Mouse (Mus musculus) heart, embryonic 15.5 days (tissue): Measurements from ENCODE around the gene Lactbl1. TPM values are rescaled to one million over a fixed set of nuclear protein-coding genes. Genes with fewer than 3 reads are reported as not detected.

Experiments used
- ATAC-seq: fragments of 200-750 bp; cut with Nextera tagmentation; replicated peaks from 2 replicates; pipeline ENCODE4 v1.8.0; 2017; ENCODE audit warnings: low read depth, moderate TSS enrichment; ENCODE audit not compliant: insufficient number of reproducible peaks, insufficient read depth, low FRiP score
- H3K27ac ChIP-seq: fragments of 300-500 bp; sonication (generic); 2 replicates; pipeline ENCODE4 v1.5.1; 2015; ENCODE audit warnings: mild to moderate bottlenecking, inconsistent platforms
- H3K27me3 ChIP-seq: fragments of 300-500 bp; sonication (generic); 2 replicates; pipeline ENCODE4 v1.6.1; 2015; ENCODE audit warnings: inconsistent platforms
- H3K36me3 ChIP-seq: fragments of 300-500 bp; sonication (generic); 2 replicates; pipeline ENCODE4 v1.6.1; 2015; ENCODE audit warnings: mild to moderate bottlenecking, inconsistent platforms
- H3K4me1 ChIP-seq: fragments of 300-500 bp; sonication (generic); replicated peaks from 2 replicates; pipeline ENCODE4 v1.6.1; 2015; ENCODE audit warnings: inconsistent platforms
- H3K4me2 ChIP-seq: fragments of 300-500 bp; sonication (generic); 2 replicates; pipeline ENCODE4 v1.6.1; 2015; ENCODE audit warnings: inconsistent platforms, mild to moderate bottlenecking, moderate library complexity
- H3K4me3 ChIP-seq: fragments of 300-500 bp; sonication (generic); 2 replicates; pipeline ENCODE4 v1.5.1; 2015; ENCODE audit warnings: mild to moderate bottlenecking, inconsistent platforms
- H3K9ac ChIP-seq: fragments of 300-500 bp; sonication (generic); 2 replicates; pipeline ENCODE4 v1.6.1; 2015; ENCODE audit warnings: mild to moderate bottlenecking, inconsistent platforms
- H3K9me3 ChIP-seq: fragments of 300-500 bp; sonication (generic); replicated peaks from 2 replicates; pipeline ENCODE4 v1.6.1; 2016; ENCODE audit warnings: inconsistent platforms
- WGBS: fragments of 180-500 bp; shearing (Covaris S2); methylation state at CpG from one replicate; pipeline ENCODE4 v1.1.7; 2015; ENCODE audit warnings: mixed read lengths; 5-methylcytosine and 5-hydroxymethylcytosine counted together
- polyA plus RNA-seq: library from polyadenylated mRNA; unstranded; fragments of >200 nt; fragmentation: Nextera tagmentation; extraction: Ambion mirVana; gene quantifications from 2 replicates; pipeline ENCODE4 v1.2.1, GENCODE M21; 2015

Lactbl1 gene
- polyA plus RNA-seq, 1 experiment from 2014 or later = not detected

GRCm38 (mm10) chr4:136653692-136654234 lies 31.3 kb downstream of the Lactbl1 start:
- H3K27me3 ChIP-seq = peaks cover 42% of the 10 kb centered on the region
- H3K4me3 ChIP-seq = no peak overlapping the region
- no peak overlapping the region for H3K9ac ChIP-seq
- no peaks in the 10 kb centered on the region for H3K9me3 ChIP-seq
- H3K27ac ChIP-seq = no peak overlapping the region
- H3K36me3 ChIP-seq = no peaks in the 10 kb centered on the region
- WGBS = 69% methylated on average over 10 of the region's 10 CpGs
- ATAC-seq = no peak
- no peak overlapping the region for H3K4me2 ChIP-seq
- peaks cover 20% of the 10 kb centered on the region for H3K4me1 ChIP-seq

DNA sequence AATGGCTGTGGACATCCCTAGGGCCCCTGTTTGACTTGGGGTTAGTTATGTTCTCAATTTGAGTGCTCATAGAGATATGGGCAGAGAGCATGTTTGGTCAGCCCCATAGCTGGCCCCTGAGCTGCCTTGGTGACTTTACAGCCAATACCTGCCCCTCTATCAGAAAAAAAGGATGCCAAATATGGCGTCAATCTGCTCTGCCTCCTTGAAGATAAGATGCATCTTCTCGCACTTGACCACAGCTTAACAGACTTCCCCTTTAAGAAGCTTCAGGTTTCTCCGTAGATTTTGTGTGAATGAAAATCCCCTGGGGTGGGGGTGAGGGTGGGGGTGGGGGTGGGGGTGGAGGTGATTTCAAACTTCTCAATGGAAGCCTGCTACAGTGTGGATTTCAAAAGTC lies 35.5 kb downstream of the Lactbl1 start:
- no peak for ATAC-seq
- H3K27ac ChIP-seq = no peak overlapping the region
- H3K4me2 ChIP-seq = no peak overlapping the region
- peaks cover 2% of the 10 kb centered on the region for H3K4me1 ChIP-seq
- H3K27me3 ChIP-seq = peaks cover 14% of the 10 kb centered on the region
- H3K4me3 ChIP-seq = no peak overlapping the region
- H3K9me3 ChIP-seq = no peaks in the 10 kb centered on the region
- no peaks in the 10 kb centered on the region for H3K36me3 ChIP-seq
- 51% methylated on average over 3 of the region's 3 CpGs for WGBS
- no peak overlapping the region for H3K9ac ChIP-seq

DNA sequence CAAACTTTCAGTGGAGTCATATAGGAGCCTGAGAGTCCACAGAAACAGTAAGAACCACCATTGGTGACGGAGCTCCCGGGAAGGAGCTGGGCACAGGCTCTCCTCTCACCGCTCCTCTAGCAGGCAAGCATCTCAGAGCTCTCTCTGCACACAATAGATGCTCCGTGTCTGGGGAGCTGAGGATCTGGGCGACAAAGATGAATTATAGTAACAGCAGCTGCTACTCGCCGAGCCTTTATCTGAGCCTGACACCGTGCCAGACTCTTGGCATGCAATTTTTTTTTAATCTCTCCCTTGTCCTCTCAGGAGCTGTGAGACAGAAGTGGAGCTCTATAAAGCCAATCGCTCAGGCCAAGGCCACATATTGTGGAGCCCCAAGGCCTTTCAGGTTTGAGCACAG lies 42.6 kb downstream of the Lactbl1 start:
- no peak overlapping the region for H3K4me3 ChIP-seq
- H3K27me3 ChIP-seq = no peaks in the 10 kb centered on the region; the same call in 1 of the 2 replicates
- H3K9me3 ChIP-seq = no peaks in the 10 kb centered on the region
- H3K4me1 ChIP-seq = 0 out of 2 replicates have a peak, but pooled peaks cover 3% of the 10 kb centered on the region
- no peak overlapping the region for H3K27ac ChIP-seq
- H3K4me2 ChIP-seq = no peak overlapping the region
- no peak for ATAC-seq
- WGBS = 56% methylated on average over 9 of the region's 9 CpGs
- H3K9ac ChIP-seq = no peak overlapping the region
- no peaks in the 10 kb centered on the region for H3K36me3 ChIP-seq

DNA sequence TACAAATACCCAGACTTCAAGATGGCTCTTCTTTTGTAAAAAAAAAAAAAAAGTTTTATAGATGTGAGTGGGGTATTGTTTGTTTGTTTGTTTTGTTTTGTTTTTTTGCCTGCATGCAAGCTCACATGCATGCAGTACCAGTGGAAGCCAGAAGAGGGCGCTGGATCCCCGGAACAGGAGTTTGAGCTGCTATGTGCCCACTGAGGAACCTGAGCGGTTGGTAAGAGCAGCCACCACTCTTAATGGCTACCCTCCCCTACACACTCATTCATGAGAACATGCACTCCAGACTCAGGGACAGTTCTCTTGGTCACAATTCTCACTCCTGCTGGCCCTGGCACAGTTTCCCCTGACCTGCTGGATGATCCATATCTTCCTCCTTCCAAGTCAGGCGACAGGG lies 43.6 kb downstream of the Lactbl1 start:
- Histone ChIP-seq H3K4me1 (0 out of 2 replicates have a peak, but pooled peaks cover 3% of the 10 kb centered on the region), H3K4me3 (no peak overlapping the region), H3K27ac (no peak overlapping the region), H3K36me3 (no peaks in the 10 kb centered on the region), H3K9ac (no peak overlapping the region), H3K4me2 (no peak overlapping the region), H3K27me3 (no peaks in the 10 kb centered on the region; the same call in 1 of the 2 replicates), H3K9me3 (no peaks in the 10 kb centered on the region)
- 66% methylated on average over 4 of the region's 4 CpGs for WGBS
- ATAC-seq = no peak

DNA sequence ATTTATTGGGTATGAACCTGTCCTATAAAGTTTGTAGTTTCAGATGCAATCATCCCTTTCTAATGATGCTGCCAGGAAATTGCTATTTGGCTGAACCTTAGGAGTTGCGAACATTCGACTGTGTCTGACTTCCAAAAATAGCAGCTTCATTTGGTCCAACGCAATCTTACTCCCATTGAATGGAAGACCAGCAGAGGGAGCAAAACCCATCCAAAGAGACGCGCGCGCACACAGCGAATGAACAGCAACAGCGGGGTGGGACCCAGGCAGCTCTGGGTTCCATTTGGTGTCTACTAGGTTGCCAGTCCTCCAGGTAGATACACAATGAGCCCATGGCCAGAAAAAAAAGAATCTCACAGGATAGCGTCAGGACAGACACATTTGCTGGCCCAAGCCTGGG lies 45.3 kb downstream of the Lactbl1 start:
- WGBS = 48% methylated on average over 10 of the region's 10 CpGs

DNA sequence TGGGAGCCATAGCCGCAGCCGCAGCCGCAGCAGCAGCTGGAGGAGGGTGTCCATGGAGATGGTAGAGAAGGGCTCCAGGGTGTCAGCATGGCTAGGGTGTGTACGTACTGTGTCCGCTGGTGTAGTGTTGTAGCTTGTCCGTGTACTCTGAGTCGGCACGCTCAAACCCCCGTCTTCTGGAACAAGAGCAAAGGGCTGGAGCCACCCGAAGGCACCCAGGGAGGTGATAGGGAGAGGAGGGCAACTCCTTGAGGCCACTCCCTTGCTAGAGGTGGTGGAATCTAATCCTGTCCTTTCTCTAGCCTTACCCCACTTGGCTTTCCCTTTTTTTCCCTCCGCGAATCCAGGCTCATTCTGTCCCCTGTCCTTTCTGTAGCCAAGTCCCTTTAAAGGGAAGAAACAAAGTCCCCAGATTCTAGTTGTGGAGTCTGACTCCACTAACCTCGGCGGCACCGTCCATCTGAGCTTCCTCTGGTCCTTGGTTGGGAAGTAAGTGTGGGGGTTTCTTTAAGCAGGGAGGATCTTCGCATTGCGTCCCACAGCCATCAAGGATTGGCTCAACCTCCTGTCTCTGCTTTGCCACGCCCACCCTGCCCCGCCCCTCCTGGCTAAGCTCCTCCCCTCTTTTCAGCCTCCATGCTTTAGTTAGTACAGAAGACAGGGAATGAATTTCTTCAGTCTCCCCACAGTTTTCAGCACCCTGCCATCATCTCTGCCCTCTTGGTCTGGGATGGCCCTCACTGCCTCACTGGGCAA lies 50.1 kb downstream of the Lactbl1 start:
- Histone ChIP-seq H3K4me1 (no peaks in the 10 kb centered on the region), H3K4me2 (no peak overlapping the region), H3K27me3 (peaks cover 18% of the 10 kb centered on the region), H3K27ac (no peak overlapping the region), H3K9ac (no peak overlapping the region), H3K36me3 (no peaks in the 10 kb centered on the region), H3K4me3 (no peak overlapping the region), H3K9me3 (no peaks in the 10 kb centered on the region)
- WGBS = 82% methylated on average over 19 of the region's 19 CpGs
- ATAC-seq = no peak

More for the DNA sequence above, 45.3 kb downstream of the Lactbl1 start:
- Histone ChIP-seq H3K36me3 (no peaks in the 10 kb centered on the region), H3K9me3 (no peaks in the 10 kb centered on the region), H3K4me3 (no peak overlapping the region), H3K4me2 (no peak overlapping the region), H3K27ac (no peak overlapping the region), H3K27me3 (no peaks in the 10 kb centered on the region; the same call in 1 of the 2 replicates), H3K9ac (no peak overlapping the region), H3K4me1 (0 out of 2 replicates have a peak, but pooled peaks cover 3% of the 10 kb centered on the region)
- ATAC-seq = no peak

DNA sequence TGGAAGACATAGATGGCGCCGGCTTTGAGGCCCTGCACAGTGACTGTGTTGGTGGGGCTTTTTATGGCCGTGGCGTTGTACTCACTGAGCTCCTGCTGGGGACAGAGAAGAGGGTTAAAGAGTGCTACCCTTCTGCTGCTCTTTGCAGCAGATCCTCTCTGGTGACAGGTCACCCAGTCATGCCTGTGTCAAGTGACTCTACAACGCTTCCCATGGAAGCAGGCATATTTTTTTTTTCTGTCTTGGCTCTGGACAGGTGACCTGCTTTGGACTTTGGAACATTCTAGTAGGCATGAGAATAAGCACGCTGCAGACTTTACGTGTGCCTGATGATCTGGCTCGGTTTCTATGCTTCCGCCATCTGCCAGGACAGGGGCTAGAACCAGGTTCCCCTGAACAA lies 53.0 kb downstream of the Lactbl1 start:
- ATAC-seq = no peak
- Histone ChIP-seq H3K36me3 (no peaks in the 10 kb centered on the region), H3K9ac (no peak overlapping the region), H3K9me3 (no peaks in the 10 kb centered on the region), H3K4me1 (no peaks in the 10 kb centered on the region), H3K4me2 (no peak overlapping the region), H3K4me3 (no peak overlapping the region), H3K27ac (no peak overlapping the region), H3K27me3 (peaks cover 33% of the 10 kb centered on the region)
- WGBS = 88% methylated on average over 9 of the region's 9 CpGs

GRCm38 (mm10) chr4:136678480-136678879 lies 56.1 kb downstream of the Lactbl1 start:
- Histone ChIP-seq H3K36me3 (no peaks in the 10 kb centered on the region), H3K9me3 (no peaks in the 10 kb centered on the region), H3K4me1 (no peaks in the 10 kb centered on the region; the same call in 1 of the 2 replicates), H3K27me3 (peaks cover 47% of the 10 kb centered on the region), H3K27ac (no peak overlapping the region), H3K9ac (no peak overlapping the region), H3K4me2 (no peak overlapping the region), H3K4me3 (no peak overlapping the region)
- ATAC-seq = no peak
- 3% methylated on average over 3 of the region's 3 CpGs for WGBS

- H3K9ac ChIP-seq = no peak overlapping the region
- H3K9me3 ChIP-seq = no peaks in the 10 kb centered on the region
- no peaks in the 10 kb centered on the region; the same call in 1 of the 2 replicates for H3K4me1 ChIP-seq
- no peak overlapping the region for H3K4me3 ChIP-seq
- H3K36me3 ChIP-seq = no peaks in the 10 kb centered on the region
- 45% methylated on average over 8 of the region's 8 CpGs for WGBS
- H3K27me3 ChIP-seq = peaks cover 47% of the 10 kb centered on the region
- no peak overlapping the region for H3K4me2 ChIP-seq
- no peak for ATAC-seq
- no peak overlapping the region for H3K27ac ChIP-seq
These were observed 56.8 kb downstream of the Lactbl1 start for GRCm38 (mm10) chr4:136679221-136679620.

DNA sequence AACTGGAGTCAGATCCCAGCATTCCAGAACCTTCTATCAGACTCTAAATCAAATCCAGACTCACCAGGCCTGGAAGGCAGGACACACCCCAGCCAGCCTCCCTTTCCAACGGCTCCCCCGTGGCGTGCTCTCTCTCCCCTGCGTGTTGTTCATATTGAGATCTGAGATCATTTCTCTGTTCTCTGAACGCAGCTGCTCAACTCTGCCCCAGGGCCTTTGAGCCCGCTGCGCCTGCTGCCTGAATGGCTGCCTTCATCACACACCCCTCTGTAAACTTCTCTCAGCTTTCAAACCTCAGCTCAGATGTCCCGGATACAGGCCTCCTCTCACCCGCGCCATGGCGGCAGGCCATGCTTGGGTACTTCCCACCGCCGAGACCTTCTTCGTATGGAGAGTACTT lies 58.2 kb downstream of the Lactbl1 start:
- Histone ChIP-seq H3K4me2 (no peak overlapping the region), H3K4me1 (no peaks in the 10 kb centered on the region; the same call in 1 of the 2 replicates), H3K36me3 (no peaks in the 10 kb centered on the region), H3K27me3 (peaks cover 47% of the 10 kb centered on the region), H3K4me3 (no peak overlapping the region), H3K9me3 (no peaks in the 10 kb centered on the region), H3K9ac (no peak overlapping the region), H3K27ac (no peak overlapping the region)
- 88% methylated on average over 14 of the region's 14 CpGs for WGBS
- ATAC-seq = no peak

GRCm38 (mm10) chr4:136684485-136684884 lies 62.1 kb downstream of the Lactbl1 start:
- 70% methylated on average over 6 of the region's 6 CpGs for WGBS
- no peak overlapping the region for H3K4me2 ChIP-seq
- H3K27ac ChIP-seq = no peak overlapping the region
- H3K4me3 ChIP-seq = no peak overlapping the region
- no peak overlapping the region for H3K9ac ChIP-seq
- H3K27me3 ChIP-seq = peaks cover 44% of the 10 kb centered on the region
- no peaks in the 10 kb centered on the region; the same call in 1 of the 2 replicates for H3K4me1 ChIP-seq
- H3K36me3 ChIP-seq = no peaks in the 10 kb centered on the region
- ATAC-seq = no peak
- H3K9me3 ChIP-seq = no peaks in the 10 kb centered on the region
